Comparison of ENCODE assay signal across 8 mouse cellular contexts in genomic region chr4:44300781-44301750, GRCm38 (mm10). TPM values are rescaled to one million over a fixed set of nuclear protein-coding genes. Genes with fewer than 3 reads are reported as not detected.
A peak's percentile ranks its signal among the peaks of the same experiment; 100 is the strongest.
DNase-seq lines count a peak whose midpoint lies in the region; ATAC-seq and TF ChIP-seq lines count a peak whose summit lies in the region.

Gene Melk (plus strand): TSS chr4:44300876.

- no peak for TF ChIP-seq POLR2A in cortical plate, adult 2 months (IDR thresholded peaks at IDR 0.05; ENCODE audit: extremely low read depth, insufficient read depth, low read length)
- TF ChIP-seq POLR2A in limb, embryonic 14.5 days (IDR thresholded peaks at IDR 0.05; ENCODE audit: borderline replicate concordance, extremely low read depth, insufficient read depth, insufficient read length), result peak; percentile 26; the same call in 1 of the 2 replicates

- peak; percentile 90 for ATAC-seq in limb, embryonic 14.5 days (ENCODE audit: low FRiP score, low read depth)
- peak; percentile 79 for ATAC-seq in midbrain, embryonic 16.5 days

- no peak for TF ChIP-seq CTCF in cortical plate, adult 2 months (IDR thresholded peaks at IDR 0.05; ENCODE audit: extremely low read depth, insufficient read depth, low read length)

- no peaks in the 10 kb centered on the region for H3K9me3 ChIP-seq in limb, embryonic 14.5 days (ENCODE audit: control insufficient read depth, low read length)
- H3K9me3 ChIP-seq in midbrain, embryonic 16.5 days (replicated peaks; ENCODE audit: control insufficient read depth, low read length, poor library complexity, severe bottlenecking), result no peaks in the 10 kb centered on the region

- H3K36me3 ChIP-seq in limb, embryonic 14.5 days (ENCODE audit: control insufficient read depth, insufficient read depth, low read length), result peaks cover under 1% of the 10 kb centered on the region; the same call in 1 of the 2 replicates
- H3K36me3 ChIP-seq in midbrain, embryonic 16.5 days (ENCODE audit: control insufficient read depth, insufficient read depth, low read length), result no peaks in the 10 kb centered on the region

- peak within 1 kb of the TSS; percentile 70 for H3K4me2 ChIP-seq in limb, embryonic 14.5 days (replicated peaks; ENCODE audit: low read depth, low read length, severe bottlenecking)
- peak within 1 kb of the TSS; percentile 89 for H3K4me2 ChIP-seq in midbrain, embryonic 16.5 days (ENCODE audit: low read length)

- no peaks in the 10 kb centered on the region for H3K27me3 ChIP-seq in limb, embryonic 14.5 days (ENCODE audit: control insufficient read depth, insufficient read depth, low read length)
- H3K27me3 ChIP-seq in midbrain, embryonic 16.5 days (ENCODE audit: control insufficient read depth, insufficient read depth, low read depth, low read length), result no peaks in the 10 kb centered on the region

- no peaks in the 10 kb centered on the region for H3K4me1 ChIP-seq in cortical plate, adult 2 months (ENCODE audit: control insufficient read depth, insufficient read depth, low read length)
- peaks cover 6% of the 10 kb centered on the region; the same call in 1 of the 2 replicates for H3K4me1 ChIP-seq in limb, embryonic 14.5 days (ENCODE audit: control insufficient read depth, insufficient read depth, low read length)
- no peaks in the 10 kb centered on the region for H3K4me1 ChIP-seq in midbrain, embryonic 16.5 days (ENCODE audit: control insufficient read depth, insufficient read depth, low read length)

- WGBS in limb, embryonic 14.5 days, result under 1% methylated on average over 41 of the region's 41 CpGs
- under 1% methylated on average over 41 of the region's 41 CpGs for WGBS in midbrain, embryonic 16.5 days

- H3K4me3 ChIP-seq in cortical plate, adult 2 months (ENCODE audit: insufficient read depth, low read length), result peak within 1 kb of the TSS; percentile 35
- H3K4me3 ChIP-seq in limb, embryonic 14.5 days (replicated peaks; ENCODE audit: low read length), result peak within 1 kb of the TSS; percentile 74
- peak within 1 kb of the TSS; percentile 57 for H3K4me3 ChIP-seq in midbrain, embryonic 16.5 days (ENCODE audit: low read depth, low read length)

- H3K9ac ChIP-seq in limb, embryonic 14.5 days (ENCODE audit: low read depth, low read length, severe bottlenecking), result peak within 1 kb of the TSS; percentile 62
- peak within 1 kb of the TSS; percentile 60; the same call in 1 of the 2 replicates for H3K9ac ChIP-seq in midbrain, embryonic 16.5 days (ENCODE audit: low read depth, low read length)

- DNase-seq in urinary bladder, adult 18-20 months (ENCODE audit: low spot score in 2 of 2), result peak; percentile 50 to 69
- DNase-seq in urinary bladder, postnatal 10 days (ENCODE audit: low spot score), result no peak
- DNase-seq in gastrocnemius, postnatal 10 days, result peak; percentile 81
- peak; percentile 49 for DNase-seq in hindlimb bud, embryonic 11.5 days (ENCODE audit: extremely low spot score, low read depth, low spot score)
- DNase-seq in limb, embryonic 14.5 days (ENCODE audit: low spot score), result peak; percentile 90
- DNase-seq in spleen, postnatal 14 days (ENCODE audit: low spot score in 2 of 2), result peak; percentile 64 to 76

- H3K27ac ChIP-seq in cortical plate, adult 2 months (ENCODE audit: insufficient read depth, low read length), result no peak within 1 kb of the TSS
- no peak within 1 kb of the TSS for H3K27ac ChIP-seq in limb, embryonic 14.5 days (replicated peaks; ENCODE audit: low read depth, low read length)
- H3K27ac ChIP-seq in midbrain, embryonic 16.5 days (ENCODE audit: low read length), result no peak within 1 kb of the TSS

RNA-seq across cellular contexts. Expression of gene Melk, which starts in this region (rescaled TPM):
- 0.79 and 1.0 TPM in 2 replicates for polyA plus RNA-seq in cortical plate, adult 2 months (2012; rRNA removed)
- 1 to 10 TPM; 3.7 to 5.0 TPM for total RNA-seq in gastrocnemius, postnatal 10 days (2021)
- polyA plus RNA-seq in limb, embryonic 14.5 days (2012; rRNA removed), result 20.7 and 22.8 TPM in 2 replicates
- polyA plus RNA-seq in limb, embryonic 14.5 days (2014; fragmentation: Nextera tagmentation; extraction: Ambion mirVana), result 29.9 and 31.0 TPM in 2 replicates
- 4.0 and 5.7 TPM in 2 replicates for polyA plus RNA-seq in midbrain, embryonic 16.5 days (2015; fragmentation: Nextera tagmentation; extraction: Ambion mirVana)
